Mouse (Mus musculus) heart, postnatal 36 days (tissue): ENCODE data around the gene Ttc25. TPM values are rescaled to one million over a fixed set of nuclear protein-coding genes. Genes with fewer than 3 reads are reported as not detected.

Experiments used
- DNase-seq, 2 experiments: peaks; one replicate each; pipeline ENCODE4 v3.0.0; 2021 to 2022
- intact Hi-C: fragments of 180-260 bp; cut with DNase I; formaldehyde crosslinking; loops from one replicate; pipeline ENCODE4 v1.15.1; 2025
- total RNA-seq, 2 experiments: library from RNA; stranded (reverse); gene quantifications; 2 replicates each; pipeline ENCODE4 v1.2.3; 2021

Ttc25 gene
- total RNA-seq, 2 experiments from 2014 or later = 0.22 to 0.49 TPM

GRCm38 (mm10) chr11:100619982-100620381, 74.6 kb downstream of the Ttc25 start, which contains the start of gene Dnajc7:
TSS of gene Dnajc7 (minus strand) at chr11:100620168.
- no peak for DNase-seq
- intact Hi-C loops = loop anchor here (2.0 to 5.0 kb wide), 2 partner anchors 49 to 317 kb away; partner anchors contain the start of gene Stat3

Other genes with a start within 250 kb of the Ttc25 start
- gene Eif1, start 225.7 kb upstream of the Ttc25 start, total RNA-seq = 1,000 to 10,000 TPM; 1,603 to 1,774 TPM
- gene Gast, start 211.2 kb upstream of the Ttc25 start, total RNA-seq = not detected
- gene Hap1, start 189.5 kb upstream of the Ttc25 start, total RNA-seq = 1 to 10 TPM; 1.6 to 1.8 TPM
- gene Jup, start 147.8 kb upstream of the Ttc25 start, total RNA-seq = 100 to 1,000 TPM; 252 to 272 TPM
- 10 to 100 TPM; 16.3 to 18.2 TPM for gene P3h4, start 130.8 kb upstream of the Ttc25 start, total RNA-seq
- gene Fkbp10, start 129.9 kb upstream of the Ttc25 start, total RNA-seq = 10 to 100 TPM; 12.9 to 13.4 TPM
- gene Nt5c3b, start 103.8 kb upstream of the Ttc25 start, total RNA-seq = 10 to 100 TPM; 29.7 to 29.8 TPM
- under 1 TPM; 0.86 to 0.92 TPM for gene Klhl10, start 103.7 kb upstream of the Ttc25 start, total RNA-seq
- gene Klhl11, start 72.9 kb upstream of the Ttc25 start, total RNA-seq = 1 to 10 TPM; 7.6 to 8.2 TPM
- 10 to 100 TPM; 27.3 to 38.1 TPM for gene Acly, start 17.6 kb upstream of the Ttc25 start, total RNA-seq
- gene Cnp, start 29.3 kb downstream of the Ttc25 start, total RNA-seq = 1 to 10 TPM; 5.5 to 7.2 TPM
- gene Nkiras2, start 73.6 kb downstream of the Ttc25 start, total RNA-seq = 10 to 100 TPM; 57.2 to 59.2 TPM
- 100 to 1,000 TPM; 123 to 133 TPM for gene Dnajc7, start 74.6 kb downstream of the Ttc25 start, total RNA-seq
- gene Zfp385c, start 146.8 kb downstream of the Ttc25 start, total RNA-seq = under 1 TPM in 1 of 2 experiments, not detected in 1; 0.28 TPM
- gene Dhx58, start 158.7 kb downstream of the Ttc25 start, total RNA-seq = 1 to 10 TPM in 1 of 2 experiments, under 1 TPM in 1; 0.75 to 2.8 TPM
- gene Kat2a, start 166.9 kb downstream of the Ttc25 start, total RNA-seq = 10 to 100 TPM; 12.4 to 13.0 TPM
- under 1 TPM in 1 of 2 experiments, not detected in 1; 0.43 TPM for gene Hspb9, start 168.2 kb downstream of the Ttc25 start, total RNA-seq
- gene Rab5c, start 192.6 kb downstream of the Ttc25 start, total RNA-seq = 10 to 100 TPM; 54.3 to 62.1 TPM
- not detected for gene Kcnh4, start 214.3 kb downstream of the Ttc25 start, total RNA-seq
- gene Hcrt, start 217.3 kb downstream of the Ttc25 start, total RNA-seq = not detected
- 1 to 10 TPM; 8.5 to 9.5 TPM for gene Ghdc, start 225.3 kb downstream of the Ttc25 start, total RNA-seq